Mouse (Mus musculus) CH12.LX (cell line): ENCODE results near the gene Gm45208.

Experiments
- CTCF ChIP-seq, 2 experiments: IDR thresholded peaks in 1 of 2; conservative IDR thresholded peaks in 1 of 2; 2 replicates each; pipeline ENCODE4 v1.5.1; 2011 to 2012; ENCODE audit warnings: low read depth in 2 of 2, low read length in 2 of 2, improper control_type of control experiment in 1 of 2, inconsistent platforms in 1 of 2, mild to moderate bottlenecking in 1 of 2, moderate library complexity in 1 of 2
- HCFC1 ChIP-seq: IDR thresholded peaks from 2 replicates; pipeline ENCODE4 v1.6.1; 2012; ENCODE audit warnings: low read depth, mild to moderate bottlenecking, inconsistent platforms, low read length, improper control_type of control experiment
- MAX ChIP-seq: IDR thresholded peaks from 2 replicates; pipeline ENCODE4 v1.6.1; 2011; ENCODE audit warnings: low read length, improper control_type of control experiment
- MAZ ChIP-seq: IDR thresholded peaks from 2 replicates; pipeline ENCODE4 v1.6.1; 2012; ENCODE audit warnings: low read depth, mild to moderate bottlenecking, inconsistent platforms, low read length, improper control_type of control experiment, moderate library complexity
- NELFE ChIP-seq: IDR thresholded peaks from 2 replicates; pipeline ENCODE4 v1.6.1; 2011; ENCODE audit warnings: low read depth, low read length, improper control_type of control experiment
- NRF1 ChIP-seq: IDR thresholded peaks from 2 replicates; pipeline ENCODE4 v1.6.1; 2014; ENCODE audit warnings: low read depth, mild to moderate bottlenecking, inconsistent platforms, low read length, improper control_type of control experiment, moderate library complexity
- RAD21 ChIP-seq: IDR thresholded peaks from 2 replicates; pipeline ENCODE4 v1.6.1; 2011; ENCODE audit warnings: low read depth, mild to moderate bottlenecking, low read length, improper control_type of control experiment, moderate library complexity
- ZC3H11A ChIP-seq: IDR thresholded peaks from 2 replicates; pipeline ENCODE4 v1.6.1; 2012; ENCODE audit warnings: low read depth, mild to moderate bottlenecking, inconsistent platforms, low read length, improper control_type of control experiment
- ZKSCAN1 ChIP-seq: IDR thresholded peaks from 2 replicates; pipeline ENCODE4 v1.6.1; 2012; ENCODE audit warnings: low read depth, inconsistent platforms, low read length, improper control_type of control experiment, borderline replicate concordance

DNA sequence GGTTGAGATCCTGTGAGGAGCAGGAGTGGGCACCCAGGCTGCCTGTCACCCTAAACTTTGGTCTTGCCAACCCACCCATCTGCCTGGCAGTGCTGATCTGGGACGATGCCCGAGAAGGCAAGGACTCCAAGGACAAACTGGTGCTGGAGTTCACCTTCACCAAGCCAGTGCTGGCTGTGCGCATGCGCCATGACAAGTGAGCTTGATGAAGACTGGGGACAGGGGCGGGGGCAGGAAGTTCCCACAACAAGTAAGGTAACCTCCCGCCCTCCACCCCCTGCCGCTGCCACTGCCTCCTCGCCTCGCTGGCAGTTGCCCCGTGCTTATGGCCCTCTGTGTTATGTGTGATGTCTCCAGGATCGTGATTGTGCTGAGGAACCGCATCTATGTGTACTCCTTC, 3.8 kb downstream of the Gm45208 start:
- TF ChIP-seq ZC3H11A (no peak), ZKSCAN1 (no peak), HCFC1 (no peak), RAD21 (no peak), MAZ (no peak), NRF1 (no peak), MAX (no peak), CTCF (conservative IDR thresholded peaks at IDR 0.05 in 1 of 2, IDR thresholded peaks at IDR 0.05 in 1 of 2; ENCODE audit: low read depth in 2 of 2, low read length in 2 of 2) (no peak), NELFE (no peak)
